Mouse (Mus musculus): ENCODE results near the gene Gm45140.

DNA sequence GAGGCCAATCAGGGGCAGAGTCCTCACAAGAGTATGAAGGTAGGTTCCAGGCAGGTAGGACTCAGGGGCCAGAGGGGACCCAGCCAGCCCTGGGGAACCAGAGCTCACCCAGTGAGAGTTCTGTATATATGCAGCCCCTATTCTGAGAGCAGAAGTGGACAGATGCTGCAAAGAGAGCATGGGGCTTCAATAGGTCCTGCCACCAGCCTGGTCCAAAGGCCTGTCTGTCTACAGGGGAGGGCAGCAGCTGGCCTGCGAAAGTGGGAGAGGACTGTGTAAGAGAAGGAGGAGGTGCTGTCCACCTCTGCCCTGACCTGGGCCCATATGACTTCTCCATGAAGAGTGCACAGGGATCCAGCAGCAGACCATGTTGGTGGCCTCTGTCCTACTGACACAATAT lies 58.9 kb downstream of the Gm45140 start:
- TF ChIP-seq GATA1 (IDR thresholded peaks at IDR 0.05; ENCODE audit: low read length) (no peak), TAL1 (IDR thresholded peaks at IDR 0.05; ENCODE audit: low read length) (no peak)
